Mouse (Mus musculus): ENCODE measurements around the gene Crebl2. TPM values are rescaled to one million over a fixed set of nuclear protein-coding genes. Genes with fewer than 3 reads are reported as not detected.

Crebl2 gene
- polyA plus RNA-seq, 1 experiment from 2014 or later, result 6.6 TPM

DNA sequence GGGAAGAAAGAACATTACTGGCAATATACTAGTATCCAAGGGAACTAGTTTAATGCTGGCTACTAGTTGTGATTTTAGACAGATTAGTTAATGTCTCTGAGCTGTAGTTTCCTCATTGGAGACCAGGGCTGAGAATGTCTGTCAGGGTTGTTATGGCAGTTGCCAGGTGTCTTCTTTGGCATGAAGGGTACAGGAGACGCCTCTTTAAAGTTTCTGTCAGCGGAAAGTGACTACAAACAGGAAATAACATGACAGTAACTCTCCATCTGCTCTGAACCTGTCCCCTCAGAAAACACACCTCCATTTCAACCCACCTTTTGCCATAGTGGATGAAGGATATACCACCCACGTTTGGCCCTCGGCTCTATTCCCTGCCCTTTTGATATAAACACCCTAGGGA lies 53.7 kb downstream of the Crebl2 start:
- ATAC-seq (no peak), DNase-seq (no peak)
- H3K36me3 ChIP-seq (replicated peaks; ENCODE audit: insufficient read depth, low read length), result no peaks in the 10 kb centered on the region
- H3K4me3 ChIP-seq (ENCODE audit: low read depth, low read length), result no peak overlapping the region
- no peaks in the 10 kb centered on the region for H3K4me1 ChIP-seq (ENCODE audit: insufficient read depth)
- H3K27me3 ChIP-seq (ENCODE audit: insufficient read depth, low read length), result no peaks in the 10 kb centered on the region
- no peaks in the 10 kb centered on the region for H3K9me3 ChIP-seq (ENCODE audit: low read length)
- no peak for TF ChIP-seq EP300 (IDR thresholded peaks at IDR 0.05; ENCODE audit: low read depth)
- 83% methylated on average over 4 of the region's 4 CpGs for WGBS (ENCODE audit: insufficient replicate concordance)
- no peak overlapping the region for H3K4me2 ChIP-seq (ENCODE audit: low read depth, low read length)
- H3K9ac ChIP-seq (replicated peaks), result no peak overlapping the region
- H3K27ac ChIP-seq (ENCODE audit: low read depth), result no peak overlapping the region

DNA sequence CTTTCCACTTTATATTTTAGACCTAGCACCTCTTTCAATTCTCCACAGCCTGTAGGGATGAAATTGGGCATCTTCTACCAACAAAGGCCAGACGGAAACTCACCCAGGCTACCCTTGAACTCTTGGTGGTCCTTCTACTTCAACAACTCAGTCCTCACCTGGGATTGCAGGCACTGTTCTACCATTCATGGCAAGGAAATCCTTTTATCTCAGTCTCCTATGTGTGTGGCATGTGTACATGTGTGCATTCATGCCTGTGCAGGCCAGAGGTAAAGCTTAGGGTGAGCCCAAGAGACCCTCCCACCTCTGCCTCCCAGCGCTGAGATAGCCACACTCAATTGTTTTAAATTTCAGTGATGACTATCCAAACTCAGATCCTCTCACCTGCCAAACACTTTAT lies 55.6 kb downstream of the Crebl2 start:
- no peak overlapping the region for H3K27ac ChIP-seq (ENCODE audit: low read depth)
- no peaks in the 10 kb centered on the region for H3K27me3 ChIP-seq (ENCODE audit: insufficient read depth, low read length)
- no peaks in the 10 kb centered on the region for H3K4me1 ChIP-seq (ENCODE audit: insufficient read depth)
- DNase-seq (no peak), ATAC-seq (no peak)
- no peaks in the 10 kb centered on the region for H3K36me3 ChIP-seq (replicated peaks; ENCODE audit: insufficient read depth, low read length)
- no peak for TF ChIP-seq CTCF (IDR thresholded peaks at IDR 0.05; ENCODE audit: low read depth)
- no peak for TF ChIP-seq EP300 (IDR thresholded peaks at IDR 0.05; ENCODE audit: low read depth)
- no peaks in the 10 kb centered on the region for H3K9me3 ChIP-seq (ENCODE audit: low read length)
- H3K4me2 ChIP-seq (ENCODE audit: low read depth, low read length), result no peak overlapping the region
- WGBS (ENCODE audit: insufficient replicate concordance), result 88% methylated on average over 2 of the region's 2 CpGs
- H3K4me3 ChIP-seq (ENCODE audit: low read depth, low read length), result no peak overlapping the region
- no peak overlapping the region for H3K9ac ChIP-seq (replicated peaks)

DNA sequence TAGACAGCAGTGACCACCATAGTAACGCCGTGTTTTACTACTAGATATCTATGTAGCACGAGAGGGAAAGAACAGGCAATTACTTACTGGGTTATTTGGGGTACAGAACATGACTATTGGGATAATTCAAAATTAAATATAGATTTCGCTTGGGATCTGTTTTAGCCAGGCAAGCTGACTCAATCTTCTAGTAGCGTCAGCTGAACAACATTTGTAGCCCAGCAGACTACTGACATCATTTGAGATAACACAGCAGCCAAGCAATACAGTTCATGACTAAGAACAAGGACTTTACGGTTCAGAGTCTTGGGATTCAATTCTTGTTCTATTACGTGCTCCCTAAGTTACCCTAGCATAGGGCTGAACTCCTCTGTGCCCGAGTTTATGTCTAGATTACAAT lies 56.5 kb downstream of the Crebl2 start:
- no peak overlapping the region for H3K4me3 ChIP-seq (ENCODE audit: low read depth, low read length)
- H3K4me1 ChIP-seq (ENCODE audit: insufficient read depth), result no peaks in the 10 kb centered on the region
- no peak overlapping the region for H3K4me2 ChIP-seq (ENCODE audit: low read depth, low read length)
- no peaks in the 10 kb centered on the region for H3K27me3 ChIP-seq (ENCODE audit: insufficient read depth, low read length)
- no peaks in the 10 kb centered on the region for H3K36me3 ChIP-seq (replicated peaks; ENCODE audit: insufficient read depth, low read length)
- H3K27ac ChIP-seq (ENCODE audit: low read depth), result no peak overlapping the region
- H3K9ac ChIP-seq (replicated peaks), result no peak overlapping the region
- ATAC-seq, result no peak
- no peaks in the 10 kb centered on the region for H3K9me3 ChIP-seq (ENCODE audit: low read length)
- no peak for DNase-seq
- WGBS (ENCODE audit: insufficient replicate concordance), result 85% methylated on average over 8 of the region's 8 CpGs
- no peak for TF ChIP-seq CTCF (IDR thresholded peaks at IDR 0.05; ENCODE audit: low read depth)
- TF ChIP-seq EP300 (IDR thresholded peaks at IDR 0.05; ENCODE audit: low read depth), result no peak

DNA sequence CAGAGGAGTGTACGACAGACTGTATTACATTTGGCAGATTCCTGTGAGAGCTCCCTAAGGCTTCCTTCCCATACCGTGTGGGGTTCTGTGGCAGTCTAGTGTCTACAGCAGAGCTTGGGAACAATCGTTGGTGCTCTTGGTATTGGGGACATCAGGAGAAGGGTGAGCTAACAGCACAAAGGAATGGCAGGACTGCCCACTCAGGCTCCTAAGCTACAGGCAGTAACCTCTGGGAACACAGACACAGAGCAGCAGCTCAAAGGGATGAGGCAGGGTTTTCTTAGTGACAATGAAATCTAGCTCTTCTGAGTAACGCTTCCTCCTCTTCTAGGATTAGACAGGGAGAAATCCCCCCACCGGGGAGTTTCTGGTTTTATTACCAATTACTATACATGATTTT lies 57.1 kb downstream of the Crebl2 start:
- 64% methylated on average over 5 of the region's 5 CpGs for WGBS (ENCODE audit: insufficient replicate concordance)
- no peak overlapping the region for H3K4me2 ChIP-seq (ENCODE audit: low read depth, low read length)

DNA sequence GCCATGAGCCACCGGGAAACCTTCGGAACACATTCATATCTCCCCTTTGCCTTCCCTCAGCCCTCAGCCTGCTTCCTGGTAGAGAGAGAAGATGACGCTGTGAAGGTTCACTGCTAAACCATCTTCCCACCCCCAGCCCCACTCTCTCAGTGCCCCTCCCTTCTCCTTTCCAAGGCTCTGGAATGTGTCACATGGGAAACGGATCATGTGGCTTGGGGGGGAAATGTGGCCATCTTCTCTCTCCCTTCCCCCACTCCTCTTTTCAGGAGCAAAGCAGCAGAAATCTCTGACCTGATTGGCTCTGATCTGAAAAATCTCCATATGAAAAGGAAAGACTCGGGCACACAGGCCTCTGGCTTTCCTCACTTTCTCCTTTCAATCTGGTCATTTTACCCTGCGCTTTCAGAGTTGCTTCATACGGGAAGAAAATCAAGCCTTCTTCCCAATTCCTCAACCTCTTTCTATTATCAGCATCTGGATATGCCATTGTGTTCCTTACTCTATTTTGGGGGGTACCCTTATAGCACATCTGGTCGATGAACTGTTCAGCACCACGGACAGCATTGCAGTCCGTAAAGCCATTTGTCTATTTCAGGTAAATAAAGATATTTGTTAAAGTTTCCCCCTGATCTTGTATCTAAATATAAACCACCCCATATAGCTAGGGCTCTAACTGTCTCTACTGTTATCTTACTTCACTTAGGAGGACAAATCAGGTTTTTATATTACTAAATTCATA lies 57.9 kb downstream of the Crebl2 start:
- 22% methylated on average over 10 of the region's 10 CpGs for WGBS (ENCODE audit: insufficient replicate concordance)
- Histone ChIP-seq H3K4me3 (ENCODE audit: low read depth, low read length) (no peak overlapping the region), H3K36me3 (replicated peaks; ENCODE audit: insufficient read depth, low read length) (no peaks in the 10 kb centered on the region), H3K9me3 (ENCODE audit: low read length) (no peaks in the 10 kb centered on the region), H3K9ac (replicated peaks) (no peak overlapping the region), H3K27ac (ENCODE audit: low read depth) (no peak overlapping the region), H3K27me3 (ENCODE audit: insufficient read depth, low read length) (no peaks in the 10 kb centered on the region), H3K4me2 (ENCODE audit: low read depth, low read length) (no peak overlapping the region), H3K4me1 (ENCODE audit: insufficient read depth) (no peaks in the 10 kb centered on the region)
- no peak for ATAC-seq
- no peak for DNase-seq
- TF ChIP-seq CTCF (IDR thresholded peaks at IDR 0.05; ENCODE audit: low read depth) (no peak), EP300 (IDR thresholded peaks at IDR 0.05; ENCODE audit: low read depth) (no peak)

More for the DNA sequence above, 57.1 kb downstream of the Crebl2 start:
- no peaks in the 10 kb centered on the region for H3K9me3 ChIP-seq (ENCODE audit: low read length)
- no peak overlapping the region for H3K9ac ChIP-seq (replicated peaks)
- H3K36me3 ChIP-seq (replicated peaks; ENCODE audit: insufficient read depth, low read length), result no peaks in the 10 kb centered on the region
- no peak overlapping the region for H3K4me3 ChIP-seq (ENCODE audit: low read depth, low read length)
- DNase-seq (no peak), ATAC-seq (no peak)
- TF ChIP-seq CTCF (IDR thresholded peaks at IDR 0.05; ENCODE audit: low read depth) (no peak), EP300 (IDR thresholded peaks at IDR 0.05; ENCODE audit: low read depth) (no peak)
- H3K27me3 ChIP-seq (ENCODE audit: insufficient read depth, low read length), result no peaks in the 10 kb centered on the region
- H3K27ac ChIP-seq (ENCODE audit: low read depth), result no peak overlapping the region
- H3K4me1 ChIP-seq (ENCODE audit: insufficient read depth), result no peaks in the 10 kb centered on the region

DNA sequence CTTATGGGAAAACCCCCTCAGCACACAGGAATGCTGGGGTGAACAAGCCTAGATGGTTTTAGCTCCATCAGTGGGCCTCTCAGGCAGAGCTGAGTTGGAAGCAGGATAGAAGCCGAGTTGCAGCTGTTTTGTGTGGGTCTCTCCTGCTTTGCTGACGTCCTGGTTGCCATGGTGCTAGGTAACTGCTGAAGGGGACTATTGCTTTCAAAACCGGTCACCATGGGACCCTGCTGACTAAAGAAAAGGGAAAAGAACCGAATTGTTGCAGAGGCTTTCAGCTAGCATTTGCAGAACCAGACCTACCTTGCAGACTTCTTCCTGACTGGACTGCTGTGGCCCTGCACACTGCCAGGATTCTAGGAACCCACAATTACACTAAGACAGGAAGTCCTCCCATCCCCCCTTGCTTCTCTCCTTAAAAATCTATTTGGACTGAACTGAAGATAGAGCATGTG lies 58.6 kb downstream of the Crebl2 start:
- Histone ChIP-seq H3K27me3 (ENCODE audit: insufficient read depth, low read length) (no peaks in the 10 kb centered on the region), H3K36me3 (replicated peaks; ENCODE audit: insufficient read depth, low read length) (no peaks in the 10 kb centered on the region), H3K4me2 (ENCODE audit: low read depth, low read length) (no peak overlapping the region), H3K4me1 (ENCODE audit: insufficient read depth) (no peaks in the 10 kb centered on the region), H3K9ac (replicated peaks) (no peak overlapping the region), H3K4me3 (ENCODE audit: low read depth, low read length) (no peak overlapping the region), H3K27ac (ENCODE audit: low read depth) (no peak overlapping the region), H3K9me3 (ENCODE audit: low read length) (no peaks in the 10 kb centered on the region)
- 25% methylated on average over 4 of the region's 4 CpGs for WGBS (ENCODE audit: insufficient replicate concordance)
- no peak for TF ChIP-seq CTCF (IDR thresholded peaks at IDR 0.05; ENCODE audit: low read depth)
- no peak for TF ChIP-seq EP300 (IDR thresholded peaks at IDR 0.05; ENCODE audit: low read depth)
- no peak for ATAC-seq
- DNase-seq, result no peak
